Mouse (Mus musculus) T-helper 2 cell (primary cell): ENCODE results near the gene Itga8.

Experiments used
- in situ Hi-C: fragments of 300-600 bp; cut with MboI, MseI; formaldehyde crosslinking; loops from one replicate; pipeline ENCODE4 v1.15.1; 2025; ENCODE audit warnings: high pct_unique_total_duplicates

The Itga8 gene

DNA sequence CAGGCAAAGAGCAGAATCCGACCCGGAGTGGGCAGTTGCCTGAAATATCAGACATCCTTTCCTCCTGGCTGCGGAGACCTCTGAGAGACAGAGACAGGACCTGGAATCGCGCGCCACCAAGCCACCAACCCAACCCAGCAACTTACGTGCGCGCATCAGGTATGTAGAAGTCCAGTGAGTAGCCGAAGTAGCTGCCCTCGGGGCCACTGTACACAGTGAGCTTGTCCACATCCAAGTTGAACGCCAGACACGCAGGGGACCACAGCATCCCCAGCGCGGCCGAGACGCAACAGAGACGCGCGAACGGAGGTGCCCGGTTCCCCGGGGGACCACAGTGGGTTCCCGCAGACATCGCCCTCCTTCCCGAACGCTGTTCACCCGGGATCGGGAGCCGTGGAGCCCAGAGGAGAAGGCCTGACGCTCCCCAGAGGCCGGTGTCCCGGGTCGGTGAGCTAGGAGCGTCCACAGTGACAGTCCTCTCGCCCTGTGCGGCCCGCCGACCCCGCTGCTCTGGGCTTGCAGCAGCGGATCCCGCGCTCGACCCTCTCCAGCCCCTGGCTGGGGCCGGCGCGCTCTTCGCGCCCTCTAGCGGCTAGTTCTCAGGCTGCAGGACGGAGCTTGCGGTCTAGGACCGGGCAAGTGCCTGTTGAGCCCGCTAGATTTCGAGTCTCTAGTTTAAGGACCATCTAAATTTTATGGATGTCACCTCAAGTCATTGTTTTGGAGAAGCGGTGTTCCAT, at the start of gene Itga8:
Gene Itga8, minus strand, starts transcription at position 492 of the 740 bp plus-strand sequence.
- in situ Hi-C loops: loop anchor here (10.0 kb wide), 1 partner anchor 307 kb away; no protein-coding TSS in a partner anchor

DNA sequence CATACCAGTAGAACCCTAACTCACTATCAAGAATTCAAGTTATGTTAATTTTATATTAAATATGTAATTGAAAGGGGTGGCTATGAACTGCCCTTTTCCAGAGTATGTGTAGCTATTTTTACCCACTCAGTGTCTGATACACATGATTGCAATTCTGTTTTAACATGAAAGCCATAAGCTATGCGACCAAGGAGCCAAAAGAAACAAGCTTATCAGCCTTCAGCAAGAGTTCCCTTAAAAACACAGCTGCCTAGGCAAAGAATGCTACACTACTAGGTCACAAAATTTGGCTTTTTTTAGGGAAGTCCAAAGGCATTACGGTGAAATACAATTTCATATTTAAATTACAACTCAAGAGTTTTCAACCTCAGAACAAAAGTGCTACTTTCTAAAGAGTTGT, 47.2 kb upstream of the Itga8 start:
- in situ Hi-C loops: no loop called here

DNA sequence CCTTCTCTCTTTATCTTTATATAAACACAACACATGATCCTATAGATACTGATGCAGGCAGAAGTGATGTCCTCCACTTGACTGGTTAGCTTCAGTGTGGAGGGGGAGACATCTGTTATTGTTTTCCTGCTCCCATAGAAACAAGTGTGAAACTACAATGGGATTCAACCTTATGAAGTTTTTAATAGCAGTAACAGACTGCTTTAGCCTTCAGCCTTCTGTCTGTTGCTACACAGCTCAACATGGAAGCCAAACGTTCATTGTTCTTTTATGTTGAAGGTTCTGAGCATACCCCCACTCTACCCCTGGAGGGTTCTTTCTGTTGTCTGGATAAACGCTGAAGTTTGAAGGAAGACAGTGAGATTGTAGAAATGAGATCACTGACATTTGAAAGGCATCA, 30.2 kb upstream of the Itga8 start:
- in situ Hi-C loops: no loop called here

DNA sequence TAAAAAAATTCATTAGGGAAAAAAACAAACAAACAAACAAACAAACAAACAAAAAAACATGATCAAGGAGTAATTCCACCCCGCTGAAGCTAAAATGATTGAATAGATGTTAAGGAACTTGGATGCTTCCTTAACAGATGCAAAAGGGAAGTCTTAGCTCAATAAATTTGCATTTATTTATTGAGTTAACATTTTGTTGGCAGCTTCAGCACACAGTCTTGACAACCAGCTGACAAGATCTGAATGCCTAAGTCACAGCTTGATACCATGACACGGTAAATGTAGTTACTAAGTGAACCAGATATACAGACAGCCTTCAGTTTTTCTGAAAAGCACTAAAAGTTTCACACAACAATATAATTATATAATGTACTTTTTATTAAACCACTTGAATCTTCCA, 27.9 kb upstream of the Itga8 start:
- in situ Hi-C loops: no loop called here

DNA sequence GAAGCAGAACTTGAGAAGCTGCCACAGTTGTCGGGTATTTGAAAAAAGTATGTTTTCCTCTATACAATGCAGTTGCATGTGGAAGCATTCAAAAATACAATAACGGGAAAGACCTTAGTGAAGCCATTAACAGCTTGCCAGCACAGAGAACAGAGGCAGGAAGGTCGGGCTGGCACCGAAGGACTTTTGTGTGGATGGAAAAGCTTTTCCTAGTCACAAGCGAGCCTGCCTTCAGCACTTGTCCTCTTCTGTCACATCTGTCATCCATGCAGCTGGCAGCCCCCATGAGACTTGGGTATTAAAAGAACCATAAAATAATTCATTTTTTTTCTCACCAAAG, 27.3 kb upstream of the Itga8 start:
- in situ Hi-C loops: no loop called here

DNA sequence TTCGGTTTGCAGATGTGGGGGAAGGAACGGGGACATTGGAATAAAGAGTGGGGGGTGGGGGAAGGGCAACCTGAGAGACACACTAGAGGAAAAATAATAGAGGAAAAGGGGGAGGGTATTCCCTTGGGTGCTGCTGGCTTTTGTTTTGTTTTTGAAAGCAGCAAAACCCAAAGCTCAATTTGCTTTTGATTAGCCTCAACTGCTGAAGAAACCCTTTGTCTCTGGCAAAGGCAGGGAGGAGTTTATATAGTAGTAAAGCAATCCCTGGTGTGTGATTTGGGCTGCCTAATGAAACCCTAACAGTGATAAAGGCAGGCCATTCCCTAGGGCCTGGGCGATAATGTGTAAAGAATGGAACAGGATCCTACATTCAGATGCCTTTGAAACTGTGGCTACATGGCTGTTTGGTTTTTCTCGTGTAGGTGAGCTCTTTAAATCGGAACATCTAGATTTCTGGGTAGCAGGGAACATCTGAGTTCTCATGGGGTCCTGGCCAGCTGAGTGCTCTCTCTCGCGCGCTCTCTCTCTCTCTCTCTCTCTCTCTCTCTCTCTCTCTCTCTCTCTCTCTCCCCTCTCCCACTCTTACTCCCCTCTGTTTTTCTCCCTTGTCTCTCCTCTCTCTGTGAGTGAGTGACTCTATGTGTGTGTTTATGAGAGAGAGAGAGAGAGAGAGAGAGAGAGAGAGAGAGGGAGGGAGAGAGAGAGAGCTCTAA, 26.8 kb upstream of the Itga8 start:
- in situ Hi-C loops: no loop called here

DNA sequence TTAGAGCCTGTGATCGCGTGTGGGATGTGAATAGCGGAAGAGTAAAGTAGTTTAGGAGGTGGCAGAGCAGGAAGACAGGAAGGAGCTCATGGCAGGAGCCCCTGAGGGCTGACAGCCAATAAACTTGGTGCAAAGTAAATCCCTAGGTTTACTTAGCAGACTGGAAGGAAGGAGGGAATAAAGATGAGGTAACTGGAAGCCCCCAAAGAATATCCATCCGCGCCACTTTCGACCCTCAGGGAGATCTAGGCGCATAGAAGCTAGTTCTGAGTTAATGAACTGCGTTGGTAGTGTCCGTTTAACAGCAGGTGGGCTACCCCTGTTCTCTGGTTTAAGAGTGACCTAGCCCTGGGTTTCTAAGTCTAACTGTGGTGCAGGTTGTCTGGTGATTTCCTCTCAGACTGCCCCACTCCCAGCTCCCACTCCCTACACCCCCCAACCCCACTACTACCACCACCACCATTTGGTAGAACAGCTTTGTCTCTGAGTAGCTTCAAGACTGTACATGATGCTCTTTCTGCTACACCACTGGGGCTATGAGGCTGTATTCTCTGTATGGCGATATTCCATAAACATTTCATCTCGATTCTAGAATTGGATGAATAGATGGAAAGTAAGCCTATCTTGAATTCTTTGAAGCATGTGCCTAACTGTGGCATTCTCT, 26.1 kb upstream of the Itga8 start:
- in situ Hi-C loops: no loop called here

DNA sequence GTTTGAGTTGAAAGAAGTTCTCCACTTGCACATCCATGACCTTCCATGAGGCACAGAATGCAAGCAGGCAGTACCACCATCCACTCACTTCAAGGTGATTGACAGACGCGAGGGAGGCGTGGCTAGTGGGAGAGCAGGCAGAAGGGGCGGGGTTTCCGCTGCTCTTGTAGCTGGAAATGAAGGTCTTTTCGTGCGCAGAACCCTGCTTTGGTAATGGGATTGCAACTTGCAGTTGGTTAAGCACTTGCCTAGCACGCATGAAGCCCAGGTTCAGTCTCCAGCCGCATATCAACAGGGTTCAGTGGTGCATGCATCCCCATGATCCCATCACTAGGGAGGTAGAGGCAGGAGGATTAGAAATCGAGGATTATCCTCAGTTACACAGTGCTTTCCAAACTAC, 25.5 kb upstream of the Itga8 start:
- in situ Hi-C loops: no loop called here

DNA sequence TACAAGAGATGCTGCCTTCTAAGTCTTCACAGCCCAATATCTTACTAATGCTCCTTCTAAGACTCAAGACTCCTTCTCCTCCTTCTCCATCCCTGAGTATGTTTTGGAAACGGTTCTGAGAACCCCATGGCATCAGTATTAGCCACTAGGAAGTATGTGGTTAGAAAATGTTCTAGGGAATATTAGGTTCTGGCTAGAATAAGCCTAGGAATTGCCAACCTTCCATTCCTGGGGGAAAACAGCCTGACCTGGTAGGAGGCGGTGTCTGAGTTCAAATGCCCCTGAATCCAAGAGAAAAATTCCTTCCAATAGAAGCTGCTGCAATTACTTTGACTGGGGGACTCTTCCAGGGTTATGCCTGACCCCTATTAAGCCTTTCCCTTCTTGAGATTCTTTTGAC, 24.1 kb upstream of the Itga8 start:
- in situ Hi-C loops: no loop called here

DNA sequence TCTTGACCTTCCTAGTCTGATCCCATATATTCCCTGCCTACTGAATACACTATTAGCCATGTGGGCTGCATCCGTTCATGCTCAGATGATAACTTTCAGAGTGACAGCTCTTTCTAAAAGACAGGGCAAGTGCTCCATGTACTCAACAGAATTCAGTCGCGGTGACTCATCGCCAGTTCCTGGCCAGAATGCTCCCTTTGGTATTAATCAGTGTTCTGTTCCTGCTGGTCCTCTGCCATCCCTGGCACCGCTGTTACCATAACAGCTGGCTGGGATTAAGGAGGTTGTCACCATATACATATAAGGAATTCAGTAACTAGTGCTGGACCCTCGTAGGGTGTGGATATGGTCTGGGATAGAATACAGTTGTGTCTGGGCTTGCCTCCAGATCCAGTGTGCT, 23.7 kb upstream of the Itga8 start:
- in situ Hi-C loops: no loop called here

DNA sequence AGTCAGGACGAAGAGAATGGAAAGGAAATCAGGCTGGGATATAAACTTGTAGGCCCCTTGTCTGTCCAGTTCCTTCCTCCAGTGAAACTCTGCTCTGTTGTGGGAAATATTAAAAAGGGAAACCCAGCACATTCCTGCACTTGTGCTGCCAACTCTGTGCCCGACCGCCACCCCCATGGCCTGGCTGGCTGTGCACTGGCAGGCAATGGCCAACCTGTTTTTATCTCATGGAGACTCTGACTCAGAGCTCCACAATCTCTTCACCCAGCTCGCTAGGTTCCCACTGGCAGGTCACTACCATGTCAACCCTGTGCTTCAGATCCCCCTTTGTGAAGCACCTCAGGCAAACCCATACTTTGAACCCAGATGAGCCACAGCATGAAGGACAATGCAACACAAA, 19.2 kb upstream of the Itga8 start:
- in situ Hi-C loops: no loop called here

DNA sequence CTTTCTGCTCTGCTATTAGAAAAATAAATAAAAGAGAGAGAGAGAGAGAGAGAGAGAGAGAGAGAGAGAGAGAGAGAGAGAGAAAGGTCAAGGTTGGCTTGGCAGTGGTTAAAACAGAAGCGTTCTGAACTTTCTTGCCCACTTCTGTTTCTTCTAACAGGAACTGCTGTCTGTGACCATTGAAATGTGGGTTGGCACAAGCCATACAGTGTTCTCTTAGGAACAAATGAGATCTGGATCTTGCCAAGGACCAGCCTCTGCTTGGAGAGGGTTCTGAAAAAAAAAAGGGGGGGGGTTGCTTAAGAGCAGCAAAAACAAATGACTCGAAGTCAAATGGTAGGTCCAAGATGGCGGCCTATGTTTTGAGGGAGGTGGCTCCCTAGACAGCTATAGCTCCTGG, 17.0 kb upstream of the Itga8 start:
- in situ Hi-C loops: no loop called here

DNA sequence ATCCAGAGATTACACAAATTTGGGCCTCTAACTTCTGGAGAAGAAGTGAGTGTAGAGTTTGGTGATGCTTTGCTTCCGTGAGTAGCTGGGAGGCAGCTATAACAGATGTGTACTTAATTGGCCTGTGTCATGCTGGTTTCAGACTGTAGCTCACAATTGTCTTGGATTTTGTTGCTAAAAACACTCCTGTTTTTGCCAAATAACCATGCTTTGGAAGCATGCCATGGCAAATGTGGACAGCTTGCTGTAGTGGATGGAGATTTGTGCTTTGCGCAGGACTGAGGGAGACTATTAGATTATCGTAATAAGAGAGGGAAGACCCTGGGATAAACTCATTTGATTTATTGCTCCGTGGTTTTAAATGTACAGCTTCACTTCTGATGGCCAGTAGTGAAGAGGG, 16.3 kb upstream of the Itga8 start:
- in situ Hi-C loops: no loop called here

DNA sequence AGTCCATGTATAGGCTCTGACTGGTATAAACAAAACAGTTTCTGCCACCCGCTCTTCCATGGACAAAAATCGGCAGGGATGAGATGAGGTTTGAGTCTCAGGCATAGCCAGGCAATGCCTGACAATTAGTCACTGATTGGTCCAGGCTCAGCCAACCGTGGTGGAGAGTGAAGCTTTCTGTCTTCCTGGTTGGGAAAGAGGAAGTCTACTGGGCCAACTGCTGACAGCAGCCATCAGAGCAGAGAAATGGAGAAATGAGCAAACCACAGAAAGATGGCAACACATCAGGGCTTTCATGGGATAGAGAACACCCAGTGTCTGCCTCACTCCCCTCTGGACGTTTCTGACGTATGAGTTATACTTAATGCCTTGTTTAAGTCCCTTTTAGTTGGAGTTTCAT, 15.6 kb upstream of the Itga8 start:
- in situ Hi-C loops: no loop called here

DNA sequence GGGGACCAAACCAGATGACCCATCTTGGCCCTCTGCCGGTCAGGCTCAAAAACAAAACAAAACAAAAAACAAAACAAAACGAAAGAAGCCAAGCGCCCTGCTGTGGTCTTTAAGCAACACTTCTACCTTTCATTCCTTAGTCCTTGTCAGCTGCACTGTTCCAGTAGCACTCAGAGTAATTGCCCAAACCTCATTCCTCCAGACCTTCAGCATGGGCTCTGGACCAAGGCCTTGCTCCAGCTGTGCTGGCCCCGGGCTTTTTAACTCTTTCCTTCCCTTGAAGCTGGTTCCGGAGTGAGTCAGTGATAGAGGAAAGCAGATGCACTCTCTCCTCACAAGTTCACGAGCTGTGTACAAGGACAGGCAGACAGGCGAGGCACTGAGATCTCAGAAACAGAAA, 14.6 kb upstream of the Itga8 start:
- in situ Hi-C loops: no loop called here

DNA sequence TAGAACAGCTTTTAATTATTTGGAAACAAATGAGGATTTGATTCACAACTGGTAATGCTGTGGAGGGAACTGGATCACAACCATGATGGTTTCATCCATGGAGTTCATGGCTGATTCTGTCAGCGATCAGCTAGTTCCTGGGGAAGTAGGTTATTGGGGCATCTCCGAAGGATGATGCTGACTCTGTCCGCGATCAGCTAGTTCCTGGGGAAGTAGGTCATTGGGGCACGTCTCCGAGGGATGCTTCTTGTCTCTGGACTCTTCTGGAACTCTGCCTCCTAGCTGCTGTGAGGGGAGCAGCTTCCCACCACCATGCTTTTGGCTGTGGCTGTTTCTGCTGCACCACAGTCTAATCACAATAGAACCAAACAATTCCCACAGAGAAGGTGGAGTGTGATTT, 12.3 kb upstream of the Itga8 start:
- in situ Hi-C loops: no loop called here

DNA sequence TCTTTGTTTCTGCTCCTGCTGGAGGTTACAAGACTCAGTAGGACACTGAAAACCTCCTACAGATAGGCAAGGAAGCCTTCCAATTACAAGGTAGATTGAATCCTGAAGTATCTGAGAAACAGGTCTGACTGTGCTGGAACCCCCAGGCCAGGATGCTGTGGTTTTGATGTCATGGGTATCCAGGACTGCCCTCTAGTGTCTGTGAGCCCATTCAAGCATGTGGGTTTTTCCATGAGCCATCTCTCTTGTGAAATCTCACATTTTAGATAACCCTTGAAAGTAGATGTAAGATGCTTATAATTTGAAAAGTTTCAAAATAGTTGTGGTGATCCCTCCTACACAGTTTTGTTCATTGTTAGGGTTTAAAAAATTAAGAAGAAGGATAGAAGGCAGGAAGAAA, 6.7 kb upstream of the Itga8 start:
- in situ Hi-C loops: loop anchor here (10.0 kb wide), 1 partner anchor 314 kb away; no protein-coding TSS in a partner anchor

DNA sequence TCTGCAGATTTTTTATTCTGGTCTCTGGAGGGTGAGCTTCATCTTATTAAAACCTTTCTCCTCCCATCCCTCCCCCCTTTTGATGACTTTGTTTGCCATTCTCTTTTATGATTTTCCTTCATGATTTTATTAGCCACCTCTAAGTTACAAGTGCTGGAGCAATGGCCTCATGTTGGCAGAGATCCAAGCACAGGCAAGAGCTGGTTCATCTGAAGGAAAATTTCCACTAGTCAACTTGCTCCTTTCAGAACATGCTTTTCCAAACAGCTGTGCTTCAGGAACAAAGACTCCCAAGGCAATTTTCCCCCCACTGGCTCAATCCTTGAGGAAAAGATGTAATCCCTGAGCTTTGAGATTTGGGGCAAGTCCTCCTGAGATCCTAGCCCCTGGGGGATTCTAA, 5.6 kb upstream of the Itga8 start:
- in situ Hi-C loops: loop anchor here (10.0 kb wide), 1 partner anchor 313 kb away; no protein-coding TSS in a partner anchor

DNA sequence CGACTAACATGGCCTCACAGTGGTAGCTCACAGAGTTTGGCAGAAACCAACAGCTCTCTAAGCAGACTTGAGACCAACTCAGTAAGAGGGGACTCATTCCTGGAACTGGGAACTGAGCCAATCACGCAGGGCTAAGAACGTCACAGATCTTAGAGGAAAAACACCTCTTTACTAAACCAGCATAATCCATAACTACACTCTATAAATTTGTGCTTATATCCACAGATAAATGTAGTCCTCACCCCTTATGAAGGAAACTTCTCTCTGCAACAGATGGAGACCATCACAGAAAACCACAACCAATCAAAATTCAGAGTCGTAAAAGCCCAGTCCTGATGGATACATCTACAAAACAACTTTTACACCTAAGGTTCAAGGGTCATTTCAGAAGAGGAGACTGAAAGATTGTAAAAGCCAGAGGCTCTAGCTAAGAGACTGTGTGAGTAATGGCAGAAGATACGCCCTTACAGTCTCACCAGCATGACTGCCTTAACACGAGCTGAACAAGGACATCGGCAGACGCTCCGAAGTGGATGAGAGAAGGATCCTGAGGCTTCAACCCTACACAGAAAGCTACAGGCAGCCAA, 3.4 kb upstream of the Itga8 start:
- in situ Hi-C loops: loop anchor here (10.0 kb wide), 1 partner anchor 310 kb away; no protein-coding TSS in a partner anchor

DNA sequence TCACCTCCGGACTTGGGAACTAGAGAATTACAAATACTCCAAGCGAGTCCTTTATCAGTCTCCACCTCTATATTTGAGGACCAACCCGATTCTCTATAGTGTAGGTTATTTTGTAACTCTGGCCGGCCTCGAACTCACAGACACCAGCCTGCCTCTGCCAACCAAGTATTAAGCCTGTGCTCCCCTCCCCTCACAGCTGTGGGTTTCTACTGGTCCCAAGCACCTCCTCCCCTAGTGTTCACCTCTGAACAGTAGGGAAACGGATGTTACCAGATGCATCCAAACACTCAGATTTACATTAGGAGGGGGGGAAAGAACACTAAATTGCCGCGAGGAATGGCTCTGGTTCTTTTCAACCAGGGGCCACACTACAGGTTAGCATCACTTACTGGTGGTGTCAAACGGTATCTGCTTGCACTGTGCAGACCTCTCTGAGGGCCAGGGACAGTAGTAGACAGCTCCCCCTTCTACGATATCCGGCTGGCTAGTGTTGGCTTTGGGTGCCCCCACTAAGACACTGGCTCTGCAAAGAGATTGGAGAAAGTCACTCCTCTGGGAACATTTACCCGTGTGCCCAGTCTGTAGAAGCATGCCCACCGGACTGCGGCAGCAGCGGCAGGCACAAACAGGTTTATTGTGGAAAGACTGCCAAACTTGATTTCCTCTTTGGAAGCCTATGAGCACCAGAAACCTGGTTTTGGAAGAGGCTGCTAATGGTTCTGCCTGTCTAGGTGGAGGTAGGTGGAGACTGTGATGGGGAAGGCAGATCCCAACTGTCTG, 1.1 kb downstream of the Itga8 start:
- in situ Hi-C loops: loop anchor here (10.0 kb wide), 1 partner anchor 306 kb away; no protein-coding TSS in a partner anchor

DNA sequence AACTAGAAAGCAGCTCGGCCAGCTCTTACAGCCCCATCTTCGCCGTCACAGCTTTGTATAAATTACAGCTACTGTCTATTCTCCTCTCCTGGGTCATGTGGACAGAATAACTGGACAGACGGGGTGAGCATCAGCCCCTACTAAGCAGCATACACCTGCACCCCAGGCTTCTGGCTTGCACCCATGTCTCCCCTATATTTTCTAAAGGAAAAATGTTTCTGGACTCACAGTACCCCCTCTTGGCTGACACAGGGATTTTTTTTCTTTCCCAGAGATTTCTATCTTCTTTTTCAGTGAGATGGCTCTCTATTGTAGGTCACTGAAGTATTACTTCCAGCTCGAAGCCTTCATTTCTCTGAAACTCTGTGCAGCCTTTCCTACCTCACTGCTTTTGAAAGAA, 4.4 kb downstream of the Itga8 start:
- in situ Hi-C loops: no loop called here

DNA sequence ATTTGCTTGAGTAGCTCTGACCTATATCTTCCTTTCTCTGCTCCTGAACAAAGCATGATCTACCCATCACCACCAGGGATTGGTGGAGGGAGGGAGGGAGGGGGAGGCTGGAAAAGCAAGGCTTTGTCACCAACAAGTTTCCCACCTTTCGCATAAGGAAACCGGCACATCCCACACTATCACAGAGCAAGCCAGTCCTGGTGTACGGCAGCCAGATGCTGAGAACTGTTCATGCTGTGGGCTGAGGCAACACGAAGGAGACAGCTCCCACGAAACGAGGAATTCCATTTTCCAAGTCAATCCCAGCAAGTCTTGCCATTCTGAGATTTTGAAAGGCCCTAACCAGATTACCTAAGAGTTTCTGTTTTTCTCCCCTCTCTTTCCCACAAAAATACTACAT, 6.6 kb downstream of the Itga8 start:
- in situ Hi-C loops: no loop called here
